Mouse (Mus musculus) retina, embryonic 14.5 days (tissue): ENCODE measurements around the gene Usmg5.

Experiments used
- DNase-seq: peaks from one replicate; pipeline ENCODE4 v3.0.0-alpha.2; 2015; ENCODE audit warnings: low spot score

Gene Usmg5

GRCm38 (mm10) chr19:47057684-47058083 is 32.8 kb downstream of the Usmg5 start:
- DNase-seq: no peak

GRCm38 (mm10) chr19:47053471-47053870 is 37.0 kb downstream of the Usmg5 start:
- no peak for DNase-seq

DNA sequence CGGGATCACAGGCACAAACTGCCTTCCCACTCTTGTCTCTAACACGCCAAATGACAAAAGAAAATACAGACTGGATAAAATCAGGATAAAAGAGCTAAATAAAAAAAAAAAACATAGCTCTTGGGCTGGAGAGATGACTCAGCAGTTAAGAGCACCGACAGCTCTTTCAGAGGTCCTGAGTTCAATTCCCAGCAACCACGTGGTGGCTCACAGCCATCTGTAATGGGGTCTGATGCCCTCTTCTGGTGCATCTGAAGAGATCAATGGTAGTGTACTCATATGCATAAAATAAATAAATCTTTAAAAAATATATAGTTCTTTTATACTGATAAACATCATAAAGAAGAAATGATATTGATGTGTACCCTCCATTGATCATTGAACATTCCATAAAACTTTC is 37.5 kb downstream of the Usmg5 start:
- no peak for DNase-seq

DNA sequence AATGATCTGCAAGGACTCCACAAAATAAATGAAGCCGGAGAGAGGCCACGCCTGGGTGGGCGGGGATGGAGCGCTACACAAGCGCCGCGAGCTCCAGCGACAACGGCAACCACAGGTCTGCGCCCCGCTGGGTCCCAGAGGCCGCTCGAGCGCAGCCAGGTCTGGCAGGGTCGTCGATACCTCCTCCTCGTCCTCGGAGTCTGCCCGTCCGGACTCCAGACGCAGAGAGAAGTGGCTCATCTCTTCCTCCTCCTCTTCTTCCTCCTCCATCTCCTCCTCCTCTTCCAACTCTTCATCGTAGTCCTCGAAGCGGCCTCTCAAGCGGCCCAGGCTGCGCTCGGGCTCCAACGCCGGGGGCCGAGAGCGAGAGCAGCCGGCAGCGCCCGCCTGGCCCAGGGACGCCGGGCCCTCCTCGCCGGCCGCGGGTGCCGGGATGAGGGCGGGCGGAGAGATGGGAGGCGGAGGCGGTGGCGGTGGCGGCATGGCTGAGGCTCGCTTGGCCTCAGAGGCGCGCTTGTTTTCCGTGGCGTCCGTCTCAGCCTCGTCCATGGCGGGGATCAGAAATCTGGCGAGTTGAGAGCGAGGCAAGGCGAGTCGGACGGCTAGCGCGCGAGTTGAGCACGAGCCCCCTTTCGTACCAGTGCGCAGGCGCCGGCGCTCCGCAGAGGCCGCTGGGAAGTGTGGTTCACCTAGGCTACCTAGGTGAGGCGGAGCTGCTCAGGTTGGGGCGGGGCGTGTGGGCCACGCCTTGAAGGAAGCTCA is 40.0 kb downstream of the Usmg5 start, which contains the start of gene Pcgf6:
TSS of gene Pcgf6 (minus strand) at position 636 of the 762 bp plus-strand sequence.
- DNase-seq: peak; percentile 84

- peak; percentile 16 for DNase-seq
Measured at GRCm38 (mm10) chr19:47049840-47050239, 40.6 kb downstream of the Usmg5 start.

DNA sequence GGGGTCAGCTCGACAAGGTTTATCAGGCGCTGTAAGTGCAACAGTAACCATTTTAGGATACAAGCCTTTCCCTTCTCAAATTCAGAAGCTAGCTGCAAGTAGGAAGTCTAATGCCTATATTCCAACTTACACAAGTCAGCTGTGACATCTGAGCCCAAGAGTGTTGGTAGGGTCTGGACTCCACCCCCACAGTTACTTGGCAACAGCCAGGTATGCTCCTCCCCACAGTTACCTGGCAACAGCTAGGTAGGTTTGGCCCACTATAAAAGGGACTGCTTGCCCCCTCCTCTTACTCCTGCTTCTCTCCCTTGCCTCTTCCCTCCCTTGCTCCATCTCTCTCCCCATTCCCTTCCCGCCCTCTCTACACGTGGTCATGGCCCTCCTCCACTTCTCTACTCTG is 41.4 kb downstream of the Usmg5 start:
- no peak for DNase-seq

- DNase-seq: no peak
Measured at GRCm38 (mm10) chr19:47047236-47047833, 43.1 kb downstream of the Usmg5 start.

DNA sequence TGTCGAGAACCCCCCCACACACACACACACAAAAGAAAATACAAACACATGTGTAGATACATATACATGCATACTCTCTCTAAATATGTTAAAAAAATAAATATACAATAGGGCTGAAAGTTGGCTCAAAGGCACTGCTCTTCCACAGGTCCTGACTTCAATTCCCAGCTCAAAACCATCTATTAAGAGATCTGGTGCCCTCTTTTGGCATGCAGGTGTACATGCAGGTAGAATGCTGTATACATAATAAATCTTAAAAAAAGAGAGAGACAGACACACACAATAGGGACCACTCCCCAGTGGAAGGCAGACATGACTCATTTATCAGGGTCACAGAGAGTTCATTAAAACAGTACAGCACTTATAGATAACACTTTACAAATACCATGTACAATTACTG is 44.1 kb downstream of the Usmg5 start:
- no peak for DNase-seq

GRCm38 (mm10) chr19:47043608-47044007 is 46.8 kb downstream of the Usmg5 start:
- DNase-seq: peak; percentile 59

GRCm38 (mm10) chr19:47040720-47041473 is 49.5 kb downstream of the Usmg5 start:
- no peak for DNase-seq

DNA sequence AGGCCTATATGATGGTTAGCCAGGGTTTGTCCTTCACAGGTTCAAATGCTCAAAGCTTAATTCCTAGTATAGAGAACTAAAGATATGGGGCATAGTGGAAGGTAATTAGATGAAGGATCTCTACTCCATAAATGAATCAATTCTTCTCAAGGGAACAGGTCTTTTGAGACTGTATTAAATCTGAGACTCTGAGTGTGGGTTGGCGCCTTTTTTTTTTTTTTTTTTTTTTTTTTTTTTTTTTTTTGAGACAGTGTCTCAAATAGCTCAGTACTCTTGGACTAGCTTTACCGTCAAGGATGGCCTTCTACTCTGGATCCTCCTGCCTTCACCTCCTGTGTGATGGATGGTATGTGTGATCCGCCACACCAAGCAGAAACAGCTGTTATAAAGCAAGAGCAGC is 53.9 kb downstream of the Usmg5 start:
- DNase-seq: no peak

DNA sequence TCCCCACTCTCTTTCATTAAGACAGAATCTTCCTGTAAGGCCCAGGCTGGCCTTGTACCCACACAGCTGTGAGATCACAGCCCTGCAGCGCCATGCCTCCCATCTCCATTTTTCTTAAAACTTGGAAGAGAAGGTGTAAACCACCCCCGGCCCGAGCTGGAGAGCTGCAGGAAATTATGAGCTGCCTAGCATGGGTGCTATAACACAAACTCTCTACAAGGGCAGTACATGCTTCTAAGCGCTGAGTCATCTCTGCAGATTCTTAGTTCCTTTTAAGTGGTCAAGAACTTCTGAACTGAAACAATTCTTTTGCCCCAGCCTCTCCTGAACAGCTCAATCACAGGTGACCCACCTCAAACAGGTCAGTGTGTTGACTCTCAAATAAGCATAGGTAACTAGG is 55.5 kb downstream of the Usmg5 start:
- DNase-seq: no peak
